Mouse (Mus musculus) lung, postnatal 0 days (tissue): Measurements from ENCODE around the gene Zc3h7a.

ENCODE experiments used
- CTCF ChIP-seq: IDR thresholded peaks from 2 replicates; pipeline ENCODE4 v1.5.1; 2016; ENCODE audit warnings: antibody characterized with exemption, mild to moderate bottlenecking
- EP300 ChIP-seq: IDR thresholded peaks from 2 replicates; pipeline ENCODE4 v1.6.1; 2016; ENCODE audit warnings: antibody characterized with exemption, mild to moderate bottlenecking, control low read depth

GRCm38 (mm10) chr16:11104905-11105304, 71.3 kb downstream of the Zc3h7a start:
- TF ChIP-seq EP300 (no peak), CTCF (no peak)
